Mouse (Mus musculus) intestine, embryonic 14.5 days (tissue): ENCODE data around the gene Zbtb45. TPM values are rescaled to one million over a fixed set of nuclear protein-coding genes. Genes with fewer than 3 reads are reported as not detected.
A peak's percentile ranks its signal among the peaks of the same experiment; 100 is the strongest.

Experiments used
- ATAC-seq: fragments of 200-750 bp; cut with Nextera tagmentation; replicated peaks from 2 replicates; pipeline ENCODE4 v1.8.0; 2017; ENCODE audit warnings: low read depth, moderate number of reproducible peaks, moderate TSS enrichment, moderate library complexity; ENCODE audit not compliant: low FRiP score, low TSS enrichment
- DNase-seq: peaks from one replicate; pipeline ENCODE4 v3.0.0-alpha.2; 2018; ENCODE audit warnings: low spot score
- H3K27ac ChIP-seq: fragments of 300-500 bp; sonication (generic); 2 replicates; pipeline ENCODE4 v1.5.1; 2014; ENCODE audit warnings: low read depth, mild to moderate bottlenecking, control low read depth
- H3K27me3 ChIP-seq: fragments of 300-500 bp; sonication (generic); replicated peaks from 2 replicates; pipeline ENCODE4 v1.6.1; 2014; ENCODE audit warnings: low read length, control low read depth; ENCODE audit not compliant: control insufficient read depth, insufficient read depth
- H3K36me3 ChIP-seq: fragments of 300-500 bp; sonication (generic); 2 replicates; pipeline ENCODE4 v1.6.1; 2014; ENCODE audit warnings: low read length, control low read depth; ENCODE audit not compliant: control insufficient read depth, insufficient read depth
- H3K4me1 ChIP-seq: fragments of 300-500 bp; sonication (generic); replicated peaks from 2 replicates; pipeline ENCODE4 v1.6.1; 2014; ENCODE audit warnings: low read length, control low read depth, mixed read lengths; ENCODE audit not compliant: control insufficient read depth, insufficient read depth
- H3K4me2 ChIP-seq: fragments of 300-500 bp; sonication (generic); 2 replicates; pipeline ENCODE4 v1.6.1; 2014; ENCODE audit warnings: low read length
- H3K4me3 ChIP-seq: fragments of 300-500 bp; sonication (generic); 2 replicates; pipeline ENCODE4 v1.5.1; 2014; ENCODE audit warnings: low read depth, low read length, control low read depth, mixed read lengths
- H3K9ac ChIP-seq: fragments of 300-500 bp; sonication (generic); 2 replicates; pipeline ENCODE4 v1.6.1; 2014; ENCODE audit warnings: mild to moderate bottlenecking, low read length
- H3K9me3 ChIP-seq: fragments of 300-500 bp; sonication (generic); 2 replicates; pipeline ENCODE4 v1.6.1; 2016; ENCODE audit warnings: low read length, control low read depth; ENCODE audit not compliant: control insufficient read depth
- WGBS: fragments of 180-500 bp; shearing (Covaris S2); extraction: QIAGEN DNeasy Blood & Tissue Kit; methylation state at CpG from one replicate; pipeline ENCODE4 v1.1.7; 2014; 5-methylcytosine and 5-hydroxymethylcytosine counted together
- polyA plus RNA-seq: library from polyadenylated mRNA; unstranded; fragments of >200 nt; fragmentation: Nextera tagmentation; extraction: Ambion mirVana; gene quantifications from 2 replicates; pipeline ENCODE4 v1.2.1, GENCODE M21; 2014

Gene Zbtb45
- polyA plus RNA-seq, 1 experiment from 2014 or later: 26.9 TPM

GRCm38 (mm10) chr7:12978931-12979722 is 30.7 kb downstream of the Zbtb45 start:
- Histone ChIP-seq H3K27me3 (no peaks in the 10 kb centered on the region), H3K36me3 (peaks cover 10% of the 10 kb centered on the region), H3K4me3 (no peak overlapping the region), H3K9me3 (no peaks in the 10 kb centered on the region), H3K27ac (peak overlapping the region; percentile 95; the same call in 1 of the 2 replicates), H3K4me1 (peaks cover 16% of the 10 kb centered on the region; the same call in 1 of the 2 replicates), H3K4me2 (peak overlapping the region; percentile 60), H3K9ac (peak overlapping the region; percentile 70; the same call in 1 of the 2 replicates)
- DNase-seq (no peak), ATAC-seq (no peak)
- WGBS: 78% methylated on average over 18 of the region's 18 CpGs

GRCm38 (mm10) chr7:12977682-12978389 is 32.0 kb downstream of the Zbtb45 start, which contains the start of gene Zfp446:
Zfp446 (plus strand) TSS chr7:12977848.
- Histone ChIP-seq H3K36me3 (peaks cover 10% of the 10 kb centered on the region), H3K27me3 (no peaks in the 10 kb centered on the region), H3K9me3 (no peaks in the 10 kb centered on the region), H3K4me1 (peaks cover 16% of the 10 kb centered on the region; the same call in 1 of the 2 replicates), H3K4me2 (peak within 1 kb of the TSS; percentile 60), H3K9ac (peak within 1 kb of the TSS; percentile 70), H3K4me3 (peak within 1 kb of the TSS; percentile 73), H3K27ac (peak within 1 kb of the TSS; percentile 95)
- DNase-seq (peak; percentile 99), ATAC-seq (peak; percentile 99)
- WGBS: under 1% methylated on average over 49 of the region's 49 CpGs

GRCm38 (mm10) chr7:12970906-12971305 is 38.9 kb downstream of the Zbtb45 start:
- DNase-seq (no peak), ATAC-seq (no peak)
- 95% methylated on average over 25 of the region's 25 CpGs for WGBS
- Histone ChIP-seq H3K27ac (no peak overlapping the region), H3K9me3 (no peaks in the 10 kb centered on the region), H3K9ac (no peak overlapping the region), H3K27me3 (no peaks in the 10 kb centered on the region), H3K4me1 (peaks cover 9% of the 10 kb centered on the region), H3K4me2 (no peak overlapping the region), H3K36me3 (peaks cover 40% of the 10 kb centered on the region), H3K4me3 (no peak overlapping the region)

GRCm38 (mm10) chr7:12966104-12966845 is 43.6 kb downstream of the Zbtb45 start:
- WGBS: under 1% methylated on average over 25 of the region's 29 CpGs
- DNase-seq (peak; percentile 81), ATAC-seq (peak; percentile 80)
- H3K27ac ChIP-seq: peak overlapping the region; percentile 85
- H3K9me3 ChIP-seq: no peaks in the 10 kb centered on the region
- peak overlapping the region; percentile 89 for H3K4me3 ChIP-seq
- H3K36me3 ChIP-seq: peaks cover 27% of the 10 kb centered on the region
- H3K9ac ChIP-seq: peak overlapping the region; percentile 89
- H3K27me3 ChIP-seq: no peaks in the 10 kb centered on the region
- H3K4me2 ChIP-seq: peak overlapping the region; percentile 86
- peaks cover 14% of the 10 kb centered on the region for H3K4me1 ChIP-seq

GRCm38 (mm10) chr7:12965678-12966091 is 44.1 kb downstream of the Zbtb45 start, which contains the start of gene Zfp324:
Zfp324 (plus strand) TSS chr7:12965838.
- Histone ChIP-seq H3K9me3 (no peaks in the 10 kb centered on the region), H3K9ac (peak within 1 kb of the TSS; percentile 89), H3K4me3 (peak within 1 kb of the TSS; percentile 89), H3K4me1 (peaks cover 14% of the 10 kb centered on the region), H3K27me3 (no peaks in the 10 kb centered on the region), H3K4me2 (peak within 1 kb of the TSS; percentile 86), H3K27ac (peak within 1 kb of the TSS; percentile 85), H3K36me3 (peaks cover 22% of the 10 kb centered on the region)
- DNase-seq (no peak), ATAC-seq (peak; percentile 92)
- WGBS: under 1% methylated on average over 23 of the region's 23 CpGs

- Histone ChIP-seq H3K4me1 (peaks cover 5% of the 10 kb centered on the region), H3K4me3 (peak overlapping the region; percentile 39), H3K4me2 (peak overlapping the region; percentile 48), H3K27me3 (no peaks in the 10 kb centered on the region), H3K9ac (peak overlapping the region; percentile 64), H3K36me3 (no peaks in the 10 kb centered on the region), H3K27ac (peak overlapping the region; percentile 76), H3K9me3 (no peaks in the 10 kb centered on the region)
- 6% methylated on average over 29 of the region's 29 CpGs for WGBS
- ATAC-seq (peak; percentile 51; the same call in 1 of the 2 replicates), DNase-seq (peak; percentile 86)
Observed at GRCm38 (mm10) chr7:12961511-12962141, 48.2 kb downstream of the Zbtb45 start.

GRCm38 (mm10) chr7:12959718-12960117 is 50.1 kb downstream of the Zbtb45 start:
- no peak overlapping the region for H3K4me3 ChIP-seq
- no peaks in the 10 kb centered on the region for H3K9me3 ChIP-seq
- WGBS: 39% methylated on average over 4 of the region's 4 CpGs
- no peaks in the 10 kb centered on the region for H3K36me3 ChIP-seq
- no peak overlapping the region for H3K9ac ChIP-seq
- DNase-seq: no peak
- H3K4me2 ChIP-seq: no peak overlapping the region
- ATAC-seq: no peak
- H3K4me1 ChIP-seq: no peaks in the 10 kb centered on the region
- H3K27ac ChIP-seq: no peak overlapping the region
- H3K27me3 ChIP-seq: no peaks in the 10 kb centered on the region

GRCm38 (mm10) chr7:12958948-12959347 is 50.9 kb downstream of the Zbtb45 start:
- Histone ChIP-seq H3K27me3 (no peaks in the 10 kb centered on the region), H3K4me1 (no peaks in the 10 kb centered on the region), H3K9ac (no peak overlapping the region), H3K9me3 (no peaks in the 10 kb centered on the region), H3K4me3 (no peak overlapping the region), H3K36me3 (no peaks in the 10 kb centered on the region), H3K27ac (no peak overlapping the region), H3K4me2 (no peak overlapping the region)
- 73% methylated on average over 4 of the region's 4 CpGs for WGBS
- ATAC-seq (no peak), DNase-seq (no peak)
